Mouse (Mus musculus) liver, embryonic 14.5 days (tissue): ENCODE data around the gene Dus1l.

ENCODE experiments used
- CTCF ChIP-seq: IDR thresholded peaks from 2 replicates; pipeline ENCODE4 v1.5.1; 2016; ENCODE audit warnings: antibody characterized with exemption, low read depth, control low read depth
- EP300 ChIP-seq: IDR thresholded peaks from 2 replicates; pipeline ENCODE4 v1.6.1; 2016; ENCODE audit warnings: antibody characterized with exemption, low read depth

GRCm38 (mm10) chr11:120808010-120808409 lies 11.8 kb upstream of the Dus1l start:
- TF ChIP-seq CTCF, result no peak
- no peak for TF ChIP-seq EP300
